Mouse (Mus musculus): ENCODE measurements at regions not wholly inside any gene's neighbourhood (a gene's known extent, or its start where the extent isn't known, plus 50 kb on each side); places are given as distances from the start of the nearest gene placed in this dataset.

DNA sequence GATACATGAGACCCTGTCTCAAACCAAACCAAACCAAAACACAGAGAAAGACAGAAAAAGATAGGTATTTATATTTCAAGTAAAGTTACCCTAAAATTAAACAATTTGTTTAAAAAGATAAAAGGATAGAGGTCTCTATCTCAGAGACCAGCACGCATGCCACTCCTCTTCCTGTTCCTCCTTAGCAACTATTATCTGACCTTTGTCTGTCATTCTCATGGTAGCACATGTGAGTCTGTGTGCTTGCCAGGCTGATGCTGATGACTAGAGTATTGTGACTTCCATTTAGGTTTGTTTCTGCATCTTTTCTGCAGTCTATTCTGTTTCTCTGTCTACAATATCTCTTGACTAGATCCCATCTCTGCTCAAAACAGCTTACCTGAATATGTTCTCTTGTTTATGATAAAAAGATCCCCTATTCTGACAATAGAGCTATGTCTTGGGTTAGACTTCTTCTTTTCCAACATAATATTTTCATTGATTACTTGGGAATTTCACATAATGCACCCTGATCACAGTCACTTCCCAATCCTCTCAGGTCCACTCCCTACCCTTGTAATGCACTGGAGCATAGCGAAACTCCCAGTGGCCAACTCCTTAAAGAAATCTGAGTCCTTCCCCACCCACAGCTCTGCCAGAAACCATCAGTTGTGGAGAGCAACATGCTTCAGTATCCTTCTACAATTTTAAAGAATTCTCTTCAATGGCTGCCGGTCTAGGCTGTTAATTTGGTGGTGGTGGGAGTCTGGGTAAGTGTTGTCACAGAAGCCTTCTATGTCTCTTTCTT lies 115.7 kb upstream of the Nrp1 start:
- DNase-seq, result no peak

DNA sequence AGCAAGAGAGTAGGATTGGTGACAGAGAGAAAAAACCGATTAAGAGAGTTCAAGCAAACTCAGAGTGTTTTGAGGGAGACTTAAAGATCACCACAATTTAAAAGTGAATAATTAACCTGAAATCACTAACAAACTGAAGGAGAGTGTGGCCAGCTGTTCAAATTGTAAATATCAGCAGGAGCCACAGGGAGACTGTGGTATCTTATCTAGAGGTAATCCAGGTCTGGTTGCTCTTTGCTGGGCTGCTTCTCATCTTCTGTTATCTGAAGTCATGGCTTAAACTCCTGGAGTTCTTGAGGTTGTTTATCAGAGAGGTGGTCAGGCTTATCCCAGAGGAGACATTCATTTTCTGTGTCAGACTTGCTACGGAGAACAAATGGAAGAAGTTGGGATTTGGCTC lies 106.7 kb upstream of the Nrp1 start:
- no peak for DNase-seq

DNA sequence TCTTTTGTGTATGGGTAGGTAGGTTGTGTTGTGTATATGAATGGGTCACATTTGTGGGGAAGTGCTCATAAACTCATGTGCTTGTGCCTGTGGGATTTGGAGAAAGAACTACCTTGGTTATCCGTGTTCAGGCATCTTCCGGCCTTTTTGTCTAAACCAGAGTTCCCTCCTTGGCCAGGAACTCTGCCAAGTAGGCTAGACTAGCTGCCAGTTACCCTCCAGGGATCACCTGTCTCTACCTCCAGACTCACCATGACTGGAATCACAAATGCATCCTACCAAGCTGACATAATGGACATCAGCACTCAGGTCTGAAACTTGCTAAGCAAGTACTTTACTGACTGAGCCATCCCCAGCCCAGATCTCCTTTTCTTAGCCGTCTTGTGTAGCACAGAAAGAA lies 97.6 kb upstream of the Nrp1 start:
- no peak for DNase-seq

DNA sequence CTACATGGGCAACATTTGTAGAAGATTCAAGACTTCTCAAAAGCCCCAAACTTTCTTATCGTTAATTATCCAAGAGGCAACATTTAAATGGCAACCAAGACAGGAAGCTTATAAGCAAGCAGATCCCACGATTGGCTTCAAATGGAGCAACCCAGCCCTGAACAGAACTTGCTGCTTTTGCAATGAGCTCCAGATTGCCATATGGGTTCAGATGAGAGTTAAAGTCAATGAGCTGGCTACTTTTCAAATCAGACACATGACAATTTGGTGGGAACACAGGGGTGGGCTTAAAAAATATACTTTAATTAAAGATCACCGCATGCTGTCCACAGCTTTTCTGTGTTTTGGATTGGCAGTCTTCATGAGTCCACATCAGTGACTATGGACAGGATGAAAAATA lies 97.0 kb upstream of the Nrp1 start:
- no peak for DNase-seq

DNA sequence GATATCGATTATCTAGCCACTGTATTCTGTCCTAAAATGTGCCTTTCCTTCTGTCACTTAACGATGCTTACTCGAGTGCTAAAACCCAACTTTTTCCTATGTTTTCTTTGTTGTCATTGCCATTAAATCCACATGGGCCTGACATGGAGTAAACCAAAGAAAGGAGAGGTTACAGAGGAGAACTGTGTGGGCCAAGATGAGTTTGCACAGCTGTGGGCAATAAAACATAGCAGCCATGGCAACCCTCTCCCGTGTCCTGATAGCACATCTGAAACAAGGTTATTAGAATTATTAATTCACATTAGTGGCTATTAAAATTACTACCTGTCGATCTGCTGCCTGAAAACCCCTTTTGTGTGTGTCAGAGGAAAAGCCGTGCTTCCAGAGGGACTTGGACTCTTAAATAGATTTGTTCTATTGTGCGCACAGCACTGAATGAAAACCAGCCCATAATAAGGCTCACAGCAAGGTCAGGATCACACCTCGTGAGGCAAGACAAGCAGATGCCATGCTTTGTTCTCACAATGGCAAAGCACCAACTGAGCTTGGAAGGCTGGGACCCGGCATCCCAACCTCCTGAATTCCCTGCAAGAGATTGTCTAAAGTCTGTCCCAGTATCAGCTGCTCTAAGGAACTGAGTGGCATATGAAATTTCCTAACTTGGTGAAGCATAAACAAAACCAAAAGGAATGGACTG lies 95.0 kb upstream of the Nrp1 start:
- peak; percentile 8 to 35 for DNase-seq

DNA sequence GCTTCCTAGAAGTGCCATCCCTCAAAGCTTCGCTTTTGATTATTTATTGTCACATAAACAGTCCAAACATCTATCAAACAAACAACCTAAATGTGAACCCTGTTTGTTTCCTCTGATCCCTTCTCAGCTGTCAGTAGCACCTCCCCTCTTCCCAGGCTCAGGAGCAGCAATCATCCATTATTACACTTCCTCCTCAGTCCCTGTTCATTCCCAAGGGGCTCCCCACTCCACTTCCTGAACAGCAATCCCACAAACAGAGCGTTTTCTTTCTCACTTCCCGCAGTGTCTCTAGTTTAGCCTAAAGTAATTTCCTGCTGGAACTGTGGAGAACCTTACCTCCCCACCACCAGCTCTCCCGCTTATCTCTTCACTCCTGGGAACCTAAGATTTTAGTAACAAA lies 91.1 kb upstream of the Nrp1 start:
- DNase-seq, result no peak

DNA sequence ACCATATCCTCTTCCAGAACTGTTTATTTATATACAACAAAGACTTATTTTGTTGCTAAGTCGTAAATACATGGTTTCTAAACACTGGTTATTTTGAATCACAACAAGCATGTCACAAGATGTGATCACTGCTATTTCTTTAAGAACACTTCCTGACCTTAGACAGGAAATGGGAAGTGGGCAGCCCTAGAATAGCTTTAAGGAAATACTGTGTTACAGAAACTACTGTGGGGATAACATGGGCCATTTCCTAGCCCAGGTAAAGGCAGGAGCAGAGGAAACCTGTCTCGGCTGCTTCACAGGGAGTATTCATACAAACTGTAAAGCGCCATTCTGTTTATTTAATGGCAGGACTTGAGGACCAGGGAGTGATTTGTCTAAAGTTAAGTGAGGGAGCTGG lies 90.4 kb upstream of the Nrp1 start:
- no peak for DNase-seq

DNA sequence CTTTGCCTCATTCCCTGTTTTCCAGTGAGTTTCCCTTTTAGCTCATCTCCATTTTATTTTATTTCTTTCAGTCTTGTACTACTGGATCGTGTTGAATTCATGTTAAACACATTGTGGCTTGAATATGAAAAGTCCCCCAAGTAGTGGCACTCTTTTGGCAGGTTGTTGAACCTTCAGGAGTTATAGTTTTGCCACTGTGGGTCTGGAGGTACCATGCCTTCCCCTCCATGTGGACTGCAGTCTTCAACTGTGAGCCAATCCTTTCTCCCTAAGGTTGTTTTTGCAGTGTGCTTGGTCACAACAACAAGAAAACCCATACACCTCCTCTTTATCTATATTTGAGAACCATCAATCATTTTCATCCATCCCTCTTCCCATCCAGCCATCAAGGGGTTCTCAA lies 88.9 kb upstream of the Nrp1 start:
- DNase-seq, result no peak

DNA sequence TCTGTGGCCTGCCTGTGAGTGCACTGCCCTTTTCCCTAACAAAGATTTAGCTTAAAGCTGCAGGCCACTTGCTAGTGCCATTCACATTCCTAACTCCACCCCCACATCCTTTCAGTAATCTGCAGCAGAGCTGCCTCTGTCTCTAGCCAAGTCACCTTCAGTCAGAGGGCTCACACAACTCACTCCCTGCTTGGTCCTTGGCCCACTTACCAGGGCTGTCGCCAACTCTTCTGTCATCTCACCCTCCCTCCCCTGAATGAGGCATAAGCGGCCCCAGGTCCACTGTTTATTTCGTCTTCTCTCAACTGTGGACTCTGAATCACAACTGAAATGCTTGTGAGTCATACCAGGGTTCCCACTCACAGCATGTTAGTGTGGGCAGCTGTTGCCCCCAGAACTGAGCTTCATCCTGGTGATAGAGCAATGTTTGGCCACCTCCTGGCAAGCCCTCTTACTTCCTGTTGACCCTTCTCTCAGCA lies 85.5 kb upstream of the Nrp1 start:
- DNase-seq, result peak; percentile 17 to 40

DNA sequence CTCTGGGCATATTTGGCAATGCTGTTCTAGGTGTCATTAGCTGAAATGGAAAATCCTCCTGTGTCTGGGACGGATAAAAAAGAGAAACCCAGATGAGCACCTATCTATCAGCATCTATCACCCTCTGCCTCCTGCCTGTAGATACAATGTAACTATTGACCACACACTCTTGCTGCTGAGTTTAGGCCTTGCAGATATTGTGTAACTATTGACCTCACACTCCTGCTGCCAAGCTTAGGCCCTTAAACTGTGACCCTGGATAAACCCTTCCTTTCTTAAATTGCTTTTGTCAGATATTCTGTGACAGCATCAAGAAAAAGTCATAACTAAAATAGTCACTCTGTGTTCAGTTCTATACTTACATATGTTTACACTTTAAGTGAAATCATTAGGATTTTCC lies 81.9 kb upstream of the Nrp1 start:
- no peak for DNase-seq

DNA sequence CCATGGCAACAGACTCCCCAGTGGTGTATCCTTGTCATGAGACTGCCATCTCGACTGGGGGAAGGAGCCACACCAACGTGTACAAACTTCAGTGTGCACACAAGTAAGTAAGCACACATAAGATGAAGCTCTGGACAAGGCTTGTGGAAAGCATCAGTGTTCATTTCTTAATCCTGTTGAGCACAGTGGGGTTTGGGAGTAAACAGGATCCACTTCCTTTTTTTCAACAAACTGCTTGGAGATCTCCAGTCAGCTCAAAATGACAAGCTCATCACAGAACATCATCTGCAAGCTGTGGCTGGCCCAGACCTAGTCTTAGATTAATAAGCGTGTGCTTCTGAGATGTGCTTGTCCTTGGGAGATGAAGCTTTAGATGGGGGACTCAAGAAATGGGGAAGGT lies 75.6 kb upstream of the Nrp1 start:
- no peak for DNase-seq

DNA sequence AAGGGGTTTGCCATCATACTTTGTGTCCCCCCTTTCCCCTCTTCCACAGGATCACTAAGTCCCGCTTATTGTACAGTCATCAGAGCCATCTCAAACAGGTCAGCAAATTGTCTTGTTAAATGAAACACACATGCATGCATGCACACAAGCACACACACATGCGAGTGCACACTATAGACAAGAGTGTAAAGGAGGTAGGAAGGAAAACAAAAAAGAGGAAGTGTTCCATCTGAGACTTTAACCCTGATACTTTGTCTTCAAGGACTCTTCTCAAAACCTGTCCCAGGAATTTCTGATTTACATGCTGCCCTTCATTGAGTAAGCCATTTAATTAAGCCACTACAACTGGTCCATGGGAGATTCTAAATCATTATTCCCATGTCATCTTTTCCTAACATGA lies 75.0 kb upstream of the Nrp1 start:
- no peak for DNase-seq

DNA sequence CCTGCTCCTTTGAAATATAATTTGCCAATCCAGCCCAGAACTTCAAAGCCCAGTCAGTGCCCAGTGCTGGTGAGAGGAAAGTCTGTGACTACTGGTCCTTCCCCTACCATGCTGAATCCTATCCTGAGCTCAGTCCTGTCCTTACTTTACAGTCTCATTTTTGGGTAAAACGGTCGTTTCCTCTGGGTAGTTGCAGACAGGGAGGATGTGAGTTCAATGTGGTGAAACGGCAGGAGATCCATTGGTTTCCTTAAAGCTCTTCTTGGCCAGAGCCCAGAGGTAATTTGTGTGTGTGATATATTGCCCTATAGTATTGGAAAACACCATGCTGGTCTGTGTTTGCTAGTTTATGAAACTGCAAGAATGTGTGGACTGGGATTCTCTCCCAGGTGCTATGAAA lies 73.6 kb upstream of the Nrp1 start:
- DNase-seq, result no peak

DNA sequence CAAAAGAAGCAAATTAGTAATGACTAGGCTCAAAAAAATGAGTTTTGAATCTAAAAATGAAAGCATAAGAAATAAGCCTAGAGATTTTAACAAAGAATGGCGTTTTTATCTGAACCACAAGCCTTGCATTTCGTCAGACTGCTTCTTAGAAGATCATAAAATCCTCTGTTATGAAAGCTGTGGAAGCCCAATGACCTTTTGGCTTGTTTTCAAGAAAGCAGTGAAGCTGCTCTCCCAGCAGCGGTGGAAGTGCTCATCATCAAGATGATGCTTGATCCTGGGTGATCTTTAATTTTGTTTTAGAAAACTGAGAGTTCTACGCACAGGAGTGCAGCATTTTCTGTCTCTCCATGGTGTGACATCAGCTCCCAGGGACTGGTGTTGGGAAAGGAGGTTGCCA lies 68.3 kb upstream of the Nrp1 start:
- no peak for DNase-seq

DNA sequence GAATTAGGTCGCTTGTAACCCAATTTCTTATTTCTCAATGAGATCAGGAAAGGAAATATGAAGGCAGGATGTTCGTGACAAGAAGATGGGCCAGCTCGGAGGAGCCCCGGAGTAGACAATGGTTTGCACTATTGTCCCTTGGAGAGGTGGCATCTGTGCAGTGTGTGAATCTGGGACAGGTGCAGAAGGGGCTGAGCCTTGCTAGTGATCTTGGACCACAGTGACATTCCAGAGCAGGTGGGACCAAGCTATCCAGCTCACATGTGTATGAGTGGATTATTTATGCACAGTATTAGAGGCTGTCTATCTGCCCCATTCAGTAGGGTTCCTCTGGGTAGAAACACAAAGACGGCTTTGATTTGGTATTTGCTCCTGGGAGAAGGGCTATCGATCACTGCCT lies 66.0 kb upstream of the Nrp1 start:
- DNase-seq, result no peak

DNA sequence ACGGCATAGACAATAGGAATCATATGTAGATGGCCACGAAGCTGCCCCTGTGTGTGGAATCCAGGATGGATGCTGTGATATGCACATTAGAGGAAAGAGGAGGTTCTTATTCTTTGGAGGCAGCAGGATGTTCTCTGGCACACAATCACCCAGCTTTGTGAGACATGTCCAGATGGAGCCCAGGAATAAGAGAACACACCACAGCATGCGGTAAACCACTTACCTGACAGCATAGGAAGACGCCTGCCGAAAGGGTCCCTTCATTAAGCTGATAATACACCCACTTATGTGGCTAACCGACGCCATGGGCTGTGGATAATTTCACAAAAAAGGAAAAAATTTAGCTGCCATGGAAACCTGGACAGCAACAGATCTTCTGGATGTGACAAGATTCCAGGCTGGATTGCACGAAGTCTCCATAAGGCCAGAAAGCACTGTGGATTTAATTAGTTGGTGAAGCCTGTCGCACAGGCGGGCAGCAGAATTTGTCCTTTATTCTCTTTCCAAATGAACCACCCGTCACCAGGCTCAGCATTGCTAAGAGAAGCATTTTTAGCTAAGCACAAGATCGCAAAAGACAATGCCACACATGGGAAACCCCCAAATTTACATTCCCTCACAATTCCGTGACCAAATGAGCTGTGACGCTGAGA lies 61.5 kb upstream of the Nrp1 start:
- no peak for DNase-seq

DNA sequence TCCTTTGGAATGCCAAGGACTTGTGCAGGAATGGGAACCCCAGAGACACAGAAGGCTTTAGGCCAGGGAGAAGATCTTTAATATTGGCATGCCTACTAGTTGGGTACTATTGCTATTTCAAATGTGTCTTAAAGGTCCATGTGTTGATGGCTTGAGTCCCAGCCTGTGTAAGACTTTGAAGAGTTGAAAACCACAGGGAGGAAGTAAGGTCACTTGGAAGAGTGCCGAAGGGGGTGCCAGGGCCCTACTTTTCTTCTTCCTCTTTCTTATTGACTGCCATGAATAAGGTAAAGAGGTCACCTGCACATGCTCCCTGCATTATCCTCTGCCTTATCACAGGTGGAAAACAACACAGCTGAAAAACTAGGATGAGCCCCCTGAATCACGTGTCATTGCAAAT lies 56.1 kb upstream of the Nrp1 start:
- peak in 1 of 2 experiments; percentile 4 for DNase-seq

Data from lung, adult 18-20 months (tissue).